Mouse (Mus musculus) ES-Bruce4 (cell line): ENCODE results near the gene Cd84.

Source experiments
- CTCF ChIP-seq: IDR thresholded peaks from one replicate; pipeline ENCODE4 v1.8.1; 2011; ENCODE audit warnings: low read depth, low read length
- EP300 ChIP-seq: IDR thresholded peaks from 2 replicates; pipeline ENCODE4 v1.6.1; 2011; ENCODE audit warnings: low read depth, low read length; ENCODE audit not compliant: insufficient read depth
- POLR2A ChIP-seq: IDR thresholded peaks from one replicate; pipeline ENCODE4 v1.8.1; 2011; ENCODE audit warnings: low read length; ENCODE audit not compliant: insufficient read depth

DNA sequence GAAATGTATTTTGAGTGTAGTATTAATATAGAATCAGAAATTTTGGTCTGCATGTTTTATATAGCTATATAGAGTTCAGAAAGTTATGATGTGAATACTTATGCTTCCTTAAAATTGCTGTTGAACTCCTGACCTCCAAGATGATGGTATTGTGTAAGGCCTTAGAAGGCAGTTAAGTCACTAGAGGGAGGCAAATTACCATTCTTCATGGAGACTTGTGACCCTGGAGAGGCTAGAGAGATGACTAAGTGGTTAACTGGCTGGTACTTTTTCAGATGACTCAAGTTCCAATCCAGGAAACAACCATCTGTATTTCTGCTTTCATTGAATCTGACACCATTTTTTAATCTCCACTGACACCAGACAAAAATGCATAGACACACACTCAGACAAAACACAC, 11.8 kb upstream of the Cd84 start:
- TF ChIP-seq CTCF = no peak
- TF ChIP-seq POLR2A = no peak
- no peak for TF ChIP-seq EP300
